Mouse (Mus musculus): ENCODE results near the gene Tnik. TPM values are rescaled to one million over a fixed set of nuclear protein-coding genes. Genes with fewer than 3 reads are reported as not detected.

Gene Tnik
- polyA plus RNA-seq, 1 experiment from 2014 or later: 40.1 TPM

DNA sequence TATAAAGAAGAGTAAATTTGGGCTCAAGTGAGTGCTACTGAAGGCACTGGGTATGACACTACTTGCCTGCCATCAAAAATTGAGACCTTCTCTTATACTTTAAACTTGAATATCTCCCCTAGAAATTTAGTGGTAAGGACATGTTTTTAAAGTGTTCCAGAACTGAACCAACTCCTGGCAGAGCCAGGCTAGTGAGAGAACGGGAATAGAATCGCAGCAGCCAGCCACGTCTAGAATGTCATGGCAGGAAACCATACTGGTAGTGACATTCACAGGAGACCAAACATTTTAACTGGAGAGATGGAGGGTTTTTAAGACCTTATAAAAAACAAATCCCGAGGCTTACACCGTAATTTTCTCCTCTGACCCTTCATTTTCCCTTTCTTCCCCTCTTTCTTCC lies 172.5 kb downstream of the Tnik start:
- Histone ChIP-seq H3K4me1 (replicated peaks; ENCODE audit: control insufficient read depth, insufficient read depth, low read length) (no peaks in the 10 kb centered on the region), H3K4me3 (ENCODE audit: low read depth, low read length) (no peak overlapping the region), H3K27ac (ENCODE audit: low read depth, low read length) (no peak overlapping the region), H3K4me2 (replicated peaks; ENCODE audit: low read depth, low read length) (no peak overlapping the region), H3K9me3 (ENCODE audit: control insufficient read depth, low read length) (no peaks in the 10 kb centered on the region), H3K9ac (ENCODE audit: low read depth, low read length) (no peak overlapping the region), H3K27me3 (ENCODE audit: control insufficient read depth, insufficient read depth, low read length) (no peaks in the 10 kb centered on the region), H3K36me3 (ENCODE audit: control insufficient read depth, insufficient read depth, low read length) (no peaks in the 10 kb centered on the region)
- 89% methylated on average over 5 of the region's 5 CpGs for WGBS
- ATAC-seq (ENCODE audit: low FRiP score): no peak
- no peak for DNase-seq (ENCODE audit: low spot score)

DNA sequence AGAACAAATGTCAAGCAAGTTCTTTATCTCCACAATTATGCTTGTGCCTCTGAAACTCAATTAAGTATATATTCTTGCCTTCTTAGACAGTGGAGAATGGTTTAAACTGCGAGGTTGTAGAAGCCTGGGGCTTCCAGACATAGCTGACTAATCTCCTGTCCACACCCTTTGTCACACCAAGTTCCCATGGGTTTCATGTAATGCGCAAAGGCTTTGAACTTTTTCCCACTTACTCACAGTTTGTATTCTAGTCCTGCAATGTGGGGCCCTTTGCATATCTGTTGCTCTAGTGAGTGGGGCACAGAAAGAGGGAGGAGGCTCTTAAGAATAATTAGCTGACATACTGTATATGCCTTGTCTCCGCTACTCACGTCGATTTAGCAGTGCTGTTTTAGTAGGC lies 174.4 kb downstream of the Tnik start:
- Histone ChIP-seq H3K36me3 (ENCODE audit: control insufficient read depth, insufficient read depth, low read length) (no peaks in the 10 kb centered on the region), H3K4me1 (replicated peaks; ENCODE audit: control insufficient read depth, insufficient read depth, low read length) (no peaks in the 10 kb centered on the region), H3K27ac (ENCODE audit: low read depth, low read length) (no peak overlapping the region), H3K27me3 (ENCODE audit: control insufficient read depth, insufficient read depth, low read length) (no peaks in the 10 kb centered on the region), H3K4me3 (ENCODE audit: low read depth, low read length) (no peak overlapping the region), H3K4me2 (replicated peaks; ENCODE audit: low read depth, low read length) (no peak overlapping the region), H3K9ac (ENCODE audit: low read depth, low read length) (no peak overlapping the region), H3K9me3 (ENCODE audit: control insufficient read depth, low read length) (no peaks in the 10 kb centered on the region)
- 89% methylated on average over 5 of the region's 5 CpGs for WGBS
- DNase-seq (ENCODE audit: low spot score) (no peak), ATAC-seq (ENCODE audit: low FRiP score) (no peak)

DNA sequence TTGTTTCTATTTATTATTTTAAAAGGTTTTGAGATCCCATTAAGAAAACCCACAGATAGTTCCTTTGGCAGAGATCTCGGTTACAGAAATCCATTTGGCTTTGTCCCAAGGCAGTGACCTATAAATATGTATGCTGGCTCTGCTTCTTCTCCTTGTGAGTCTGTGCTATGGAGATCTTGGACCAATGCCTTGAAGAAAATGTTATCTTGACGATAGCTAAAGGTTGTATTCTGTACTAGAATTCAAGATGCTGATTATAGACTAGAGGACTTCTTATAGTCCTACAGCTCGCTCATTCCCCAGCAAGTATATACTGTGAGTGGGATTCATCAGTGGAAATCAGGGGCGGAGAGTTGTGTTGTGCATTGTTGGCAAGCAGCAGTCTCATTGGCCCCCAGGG lies 178.5 kb downstream of the Tnik start:
- Histone ChIP-seq H3K36me3 (ENCODE audit: control insufficient read depth, insufficient read depth, low read length) (no peaks in the 10 kb centered on the region), H3K9me3 (ENCODE audit: control insufficient read depth, low read length) (no peaks in the 10 kb centered on the region), H3K9ac (ENCODE audit: low read depth, low read length) (no peak overlapping the region), H3K4me3 (ENCODE audit: low read depth, low read length) (no peak overlapping the region), H3K27ac (ENCODE audit: low read depth, low read length) (no peak overlapping the region), H3K27me3 (ENCODE audit: control insufficient read depth, insufficient read depth, low read length) (no peaks in the 10 kb centered on the region), H3K4me1 (replicated peaks; ENCODE audit: control insufficient read depth, insufficient read depth, low read length) (no peaks in the 10 kb centered on the region), H3K4me2 (replicated peaks; ENCODE audit: low read depth, low read length) (no peak overlapping the region)
- no peak for DNase-seq (ENCODE audit: low spot score)
- 87% methylated on average over 4 of the region's 4 CpGs for whole genome bisulfite sequencing
- no peak for ATAC-seq (ENCODE audit: low FRiP score)

DNA sequence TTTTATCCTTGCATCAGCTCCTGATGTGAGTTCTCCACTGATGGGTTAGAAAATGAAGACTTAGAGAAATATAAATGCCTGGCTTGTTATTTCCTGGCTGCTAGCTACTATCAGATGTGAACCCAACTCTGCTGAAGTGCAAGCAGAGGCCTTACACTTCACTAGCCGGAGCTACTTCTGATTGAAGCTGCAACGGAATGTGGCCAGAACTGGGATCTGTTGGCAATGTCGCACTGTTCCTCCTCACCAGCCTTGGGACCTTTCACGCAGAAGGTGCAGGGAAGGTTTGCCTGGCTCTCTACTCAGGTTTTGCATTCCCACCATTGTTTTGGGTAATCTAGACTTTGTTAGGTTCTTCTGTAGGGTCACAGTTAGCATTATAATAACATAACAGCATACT lies 179.1 kb downstream of the Tnik start:
- H3K9me3 ChIP-seq (ENCODE audit: control insufficient read depth, low read length): no peaks in the 10 kb centered on the region
- H3K4me3 ChIP-seq (ENCODE audit: low read depth, low read length): no peak overlapping the region
- H3K27ac ChIP-seq (ENCODE audit: low read depth, low read length): no peak overlapping the region
- H3K27me3 ChIP-seq (ENCODE audit: control insufficient read depth, insufficient read depth, low read length): no peaks in the 10 kb centered on the region
- no peak overlapping the region for H3K9ac ChIP-seq (ENCODE audit: low read depth, low read length)
- no peaks in the 10 kb centered on the region for H3K4me1 ChIP-seq (replicated peaks; ENCODE audit: control insufficient read depth, insufficient read depth, low read length)
- DNase-seq (ENCODE audit: low spot score): no peak
- 90% methylated on average over 4 of the region's 4 CpGs for WGBS
- ATAC-seq (ENCODE audit: low FRiP score): no peak
- H3K36me3 ChIP-seq (ENCODE audit: control insufficient read depth, insufficient read depth, low read length): no peaks in the 10 kb centered on the region
- H3K4me2 ChIP-seq (replicated peaks; ENCODE audit: low read depth, low read length): no peak overlapping the region

DNA sequence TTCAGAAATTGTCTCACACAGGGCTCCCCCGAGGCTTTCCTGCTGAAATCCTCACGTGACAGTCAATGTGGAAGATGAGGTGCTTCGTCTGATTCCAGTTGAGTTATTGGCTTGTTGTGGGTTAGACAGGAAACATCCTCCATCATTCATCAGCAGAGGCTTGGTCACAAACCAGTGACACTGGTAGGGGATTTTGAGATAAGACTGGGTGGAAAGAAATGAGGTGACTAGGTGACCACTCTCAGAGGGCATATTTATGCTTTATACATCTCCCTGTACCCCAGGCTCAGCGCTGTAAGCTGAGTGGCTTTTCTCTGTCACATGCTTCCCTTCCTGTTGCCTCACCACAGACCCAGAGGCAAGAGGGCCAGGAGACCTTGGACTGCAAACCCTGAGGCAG lies 184.9 kb downstream of the Tnik start:
- H3K27me3 ChIP-seq (ENCODE audit: control insufficient read depth, insufficient read depth, low read length): no peaks in the 10 kb centered on the region

DNA sequence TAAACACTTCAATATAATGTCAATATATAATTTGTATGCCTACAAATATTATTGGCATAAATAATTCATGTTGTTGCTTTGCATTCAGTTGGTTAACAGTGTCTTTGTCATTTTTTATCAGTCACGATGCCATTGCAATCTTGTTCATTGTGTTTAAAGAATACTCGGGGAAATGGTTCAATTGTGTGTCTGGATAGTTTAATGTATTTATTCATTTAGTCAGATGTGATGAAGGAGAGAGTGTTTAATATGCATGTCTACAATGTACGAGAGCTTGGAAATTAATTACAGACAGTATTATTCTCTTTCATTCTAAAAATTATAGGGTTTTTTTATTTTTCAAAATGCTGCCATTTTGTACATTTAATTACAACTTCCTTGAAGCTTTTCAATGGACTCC lies 190.4 kb downstream of the Tnik start:
- DNase-seq (ENCODE audit: low spot score) (no peak), ATAC-seq (ENCODE audit: low FRiP score) (no peak)
- Histone ChIP-seq H3K27ac (ENCODE audit: low read depth, low read length) (no peak overlapping the region), H3K9ac (ENCODE audit: low read depth, low read length) (no peak overlapping the region), H3K4me1 (replicated peaks; ENCODE audit: control insufficient read depth, insufficient read depth, low read length) (no peaks in the 10 kb centered on the region), H3K27me3 (ENCODE audit: control insufficient read depth, insufficient read depth, low read length) (no peaks in the 10 kb centered on the region), H3K9me3 (ENCODE audit: control insufficient read depth, low read length) (no peaks in the 10 kb centered on the region), H3K36me3 (ENCODE audit: control insufficient read depth, insufficient read depth, low read length) (no peaks in the 10 kb centered on the region), H3K4me3 (ENCODE audit: low read depth, low read length) (no peak overlapping the region), H3K4me2 (replicated peaks; ENCODE audit: low read depth, low read length) (no peak overlapping the region)
- 82% methylated on average over 3 of the region's 3 CpGs for WGBS

More for the DNA sequence above, 184.9 kb downstream of the Tnik start:
- Histone ChIP-seq H3K9ac (ENCODE audit: low read depth, low read length) (no peak overlapping the region), H3K4me3 (ENCODE audit: low read depth, low read length) (no peak overlapping the region), H3K9me3 (ENCODE audit: control insufficient read depth, low read length) (no peaks in the 10 kb centered on the region), H3K27ac (ENCODE audit: low read depth, low read length) (no peak overlapping the region), H3K36me3 (ENCODE audit: control insufficient read depth, insufficient read depth, low read length) (no peaks in the 10 kb centered on the region), H3K4me1 (replicated peaks; ENCODE audit: control insufficient read depth, insufficient read depth, low read length) (no peaks in the 10 kb centered on the region), H3K4me2 (replicated peaks; ENCODE audit: low read depth, low read length) (no peak overlapping the region)
- WGBS: 86% methylated on average over 4 of the region's 4 CpGs
- no peak for ATAC-seq (ENCODE audit: low FRiP score)
- DNase-seq (ENCODE audit: low spot score): no peak

DNA sequence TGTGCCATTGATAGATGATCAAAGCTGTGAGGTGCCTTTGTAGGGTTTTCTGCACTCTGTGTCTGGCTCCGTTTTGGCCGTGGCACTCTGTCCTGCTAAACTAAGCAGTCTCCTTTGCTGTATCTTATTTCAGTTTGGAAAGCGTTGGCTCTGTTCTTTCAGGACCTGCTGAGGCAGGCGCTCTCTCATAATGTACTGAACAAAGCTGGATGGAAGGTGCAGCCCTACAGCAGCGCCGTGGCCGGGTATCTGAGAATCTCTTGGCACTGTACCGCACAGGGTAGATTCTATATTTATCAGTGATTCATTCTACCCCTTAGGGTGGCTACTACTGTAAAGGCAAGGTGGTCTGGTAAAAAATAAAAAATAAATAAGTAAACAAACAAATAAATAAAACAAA lies 193.8 kb downstream of the Tnik start:
- H3K4me3 ChIP-seq (ENCODE audit: low read depth, low read length): no peak overlapping the region

DNA sequence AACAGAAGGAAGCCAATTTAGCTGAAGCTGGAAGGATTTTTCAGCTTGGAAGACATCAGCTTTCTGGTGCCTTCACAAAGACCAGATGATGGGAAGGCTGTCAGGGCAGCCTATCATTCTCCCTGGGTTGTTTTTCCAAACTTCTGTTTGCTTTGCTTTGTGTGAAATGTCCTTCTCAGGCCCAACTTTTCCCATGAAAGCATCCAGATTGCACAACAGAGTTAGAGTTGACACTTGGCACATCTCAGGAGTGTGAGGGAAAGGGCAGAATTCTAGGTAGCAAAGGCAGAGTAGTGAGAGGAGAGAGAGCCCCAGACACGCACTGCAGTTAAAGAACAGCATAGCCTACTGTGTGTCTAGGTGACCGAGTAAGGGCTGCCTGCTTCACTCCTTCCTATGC lies 194.5 kb downstream of the Tnik start:
- Histone ChIP-seq H3K36me3 (ENCODE audit: control insufficient read depth, insufficient read depth, low read length) (no peaks in the 10 kb centered on the region), H3K4me1 (replicated peaks; ENCODE audit: control insufficient read depth, insufficient read depth, low read length) (no peaks in the 10 kb centered on the region), H3K9ac (ENCODE audit: low read depth, low read length) (no peak overlapping the region), H3K27me3 (ENCODE audit: control insufficient read depth, insufficient read depth, low read length) (no peaks in the 10 kb centered on the region), H3K9me3 (ENCODE audit: control insufficient read depth, low read length) (no peaks in the 10 kb centered on the region), H3K27ac (ENCODE audit: low read depth, low read length) (no peak overlapping the region), H3K4me2 (replicated peaks; ENCODE audit: low read depth, low read length) (no peak overlapping the region), H3K4me3 (ENCODE audit: low read depth, low read length) (no peak overlapping the region)
- ATAC-seq (ENCODE audit: low FRiP score) (no peak), DNase-seq (ENCODE audit: low spot score) (no peak)
- WGBS: 91% methylated on average over 2 of the region's 2 CpGs

More for the DNA sequence above, 193.8 kb downstream of the Tnik start:
- Histone ChIP-seq H3K9me3 (ENCODE audit: control insufficient read depth, low read length) (no peaks in the 10 kb centered on the region), H3K4me2 (replicated peaks; ENCODE audit: low read depth, low read length) (no peak overlapping the region), H3K36me3 (ENCODE audit: control insufficient read depth, insufficient read depth, low read length) (no peaks in the 10 kb centered on the region), H3K27me3 (ENCODE audit: control insufficient read depth, insufficient read depth, low read length) (no peaks in the 10 kb centered on the region), H3K27ac (ENCODE audit: low read depth, low read length) (no peak overlapping the region), H3K9ac (ENCODE audit: low read depth, low read length) (no peak overlapping the region), H3K4me1 (replicated peaks; ENCODE audit: control insufficient read depth, insufficient read depth, low read length) (no peaks in the 10 kb centered on the region)
- DNase-seq (ENCODE audit: low spot score) (no peak), ATAC-seq (ENCODE audit: low FRiP score) (no peak)
- 79% methylated on average over 8 of the region's 8 CpGs for WGBS

DNA sequence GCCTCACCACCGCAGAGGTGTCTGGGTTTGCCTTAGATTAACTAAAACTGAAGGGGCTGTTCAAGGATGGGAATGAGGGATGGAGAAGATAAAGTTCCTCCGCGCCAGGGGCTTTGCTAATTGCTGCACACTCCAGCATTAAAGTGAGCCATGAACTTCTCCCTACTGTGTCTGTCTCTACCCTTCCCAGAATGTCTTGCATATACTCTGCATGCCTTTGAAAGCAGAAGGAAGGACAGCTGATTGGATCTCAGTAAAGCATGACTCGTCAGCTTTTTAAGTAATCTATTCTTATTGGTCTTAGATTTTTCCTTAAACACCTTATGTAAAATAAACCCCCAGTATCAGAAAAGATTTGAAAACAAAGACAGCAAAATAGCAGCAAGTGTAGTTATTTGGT lies 203.7 kb downstream of the Tnik start:
- Histone ChIP-seq H3K4me2 (replicated peaks; ENCODE audit: low read depth, low read length) (no peak overlapping the region), H3K27ac (ENCODE audit: low read depth, low read length) (no peak overlapping the region), H3K4me3 (ENCODE audit: low read depth, low read length) (no peak overlapping the region), H3K27me3 (ENCODE audit: control insufficient read depth, insufficient read depth, low read length) (no peaks in the 10 kb centered on the region), H3K36me3 (ENCODE audit: control insufficient read depth, insufficient read depth, low read length) (no peaks in the 10 kb centered on the region), H3K9ac (ENCODE audit: low read depth, low read length) (no peak overlapping the region), H3K4me1 (replicated peaks; ENCODE audit: control insufficient read depth, insufficient read depth, low read length) (no peaks in the 10 kb centered on the region), H3K9me3 (ENCODE audit: control insufficient read depth, low read length) (no peaks in the 10 kb centered on the region)
- 88% methylated on average over 4 of the region's 4 CpGs for WGBS
- DNase-seq (ENCODE audit: low spot score): no peak
- no peak for ATAC-seq (ENCODE audit: low FRiP score)
